Mouse (Mus musculus) CH12.LX (cell line): ENCODE results near the gene Dok1.

Experiments
- CHD2 ChIP-seq: IDR thresholded peaks from 2 replicates; pipeline ENCODE4 v1.6.1; 2011; ENCODE audit warnings: low read length, improper control_type of control experiment
- CTCF ChIP-seq, 2 experiments: IDR thresholded peaks in 1 of 2; conservative IDR thresholded peaks in 1 of 2; 2 replicates each; pipeline ENCODE4 v1.5.1; 2011 to 2012; ENCODE audit warnings: low read depth in 2 of 2, low read length in 2 of 2, improper control_type of control experiment in 1 of 2, inconsistent platforms in 1 of 2, mild to moderate bottlenecking in 1 of 2, moderate library complexity in 1 of 2
- E2F4 ChIP-seq: IDR thresholded peaks from 2 replicates; pipeline ENCODE4 v1.6.1; 2011; ENCODE audit warnings: low read depth, low read length, improper control_type of control experiment; ENCODE audit not compliant: insufficient replicate concordance
- ETS1 ChIP-seq: conservative IDR thresholded peaks from 2 replicates; pipeline ENCODE4 v1.6.1; 2012; ENCODE audit warnings: low read depth, mild to moderate bottlenecking, inconsistent platforms, low read length, improper control_type of control experiment, moderate library complexity
- HCFC1 ChIP-seq: IDR thresholded peaks from 2 replicates; pipeline ENCODE4 v1.6.1; 2012; ENCODE audit warnings: low read depth, mild to moderate bottlenecking, inconsistent platforms, low read length, improper control_type of control experiment
- KAT2A ChIP-seq: IDR thresholded peaks from 2 replicates; pipeline ENCODE4 v1.6.1; 2012; ENCODE audit warnings: low read length, improper control_type of control experiment, inconsistent platforms; ENCODE audit not compliant: insufficient replicate concordance
- MAFK ChIP-seq: IDR thresholded peaks from 2 replicates; pipeline ENCODE4 v1.6.1; 2011; ENCODE audit warnings: low read length, improper control_type of control experiment; ENCODE audit not compliant: insufficient replicate concordance
- MAX ChIP-seq: IDR thresholded peaks from 2 replicates; pipeline ENCODE4 v1.6.1; 2011; ENCODE audit warnings: low read length, improper control_type of control experiment
- MEF2A ChIP-seq: IDR thresholded peaks from 2 replicates; pipeline ENCODE4 v1.6.1; 2014; ENCODE audit warnings: low read depth, mild to moderate bottlenecking, inconsistent platforms, low read length, improper control_type of control experiment, borderline replicate concordance
- NRF1 ChIP-seq: IDR thresholded peaks from 2 replicates; pipeline ENCODE4 v1.6.1; 2014; ENCODE audit warnings: low read depth, mild to moderate bottlenecking, inconsistent platforms, low read length, improper control_type of control experiment, moderate library complexity
- POLR2A ChIP-seq: IDR thresholded peaks from 2 replicates; pipeline ENCODE4 v1.6.1; 2011; ENCODE audit warnings: low read depth, mild to moderate bottlenecking, improper control_type of control experiment, low read length
- SIN3A ChIP-seq: IDR thresholded peaks from 2 replicates; pipeline ENCODE4 v1.6.1; 2012; ENCODE audit warnings: low read length, improper control_type of control experiment, inconsistent platforms
- ZC3H11A ChIP-seq: IDR thresholded peaks from 2 replicates; pipeline ENCODE4 v1.6.1; 2012; ENCODE audit warnings: low read depth, mild to moderate bottlenecking, inconsistent platforms, low read length, improper control_type of control experiment

DNA sequence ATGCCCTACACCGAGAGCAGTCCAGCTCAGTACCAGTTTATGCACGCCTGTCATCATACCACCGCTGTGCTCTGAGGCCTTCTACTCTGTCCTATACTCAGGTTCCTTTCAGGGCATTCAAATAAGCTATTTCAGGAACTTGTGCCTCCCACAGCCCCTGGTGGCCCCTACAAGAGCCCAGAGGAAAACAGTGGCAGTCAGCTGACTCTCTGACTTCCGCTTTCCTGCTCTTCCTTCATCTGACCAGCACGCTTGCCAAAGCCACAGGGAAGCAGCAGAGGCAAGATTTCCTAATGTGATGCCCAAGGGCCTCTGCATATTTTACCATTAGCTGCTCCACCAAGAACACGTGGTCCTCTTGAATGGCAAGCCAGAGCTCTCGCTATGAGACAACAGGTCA is 28.4 kb downstream of the Dok1 start:
- TF ChIP-seq KAT2A = no peak
- no peak for TF ChIP-seq E2F4
- peak; percentile 67 for TF ChIP-seq POLR2A
- no peak for TF ChIP-seq CHD2
- TF ChIP-seq SIN3A = peak; percentile 59; the same call in 1 of the 2 replicates
- TF ChIP-seq MAFK = no peak
- peak; percentile 96 for TF ChIP-seq MAX
- peak in 1 of 2 experiments; percentile 11; a peak in 1 of 4 replicates for TF ChIP-seq CTCF (conservative IDR thresholded peaks at IDR 0.05 in 1 of 2, IDR thresholded peaks at IDR 0.05 in 1 of 2; ENCODE audit: low read depth in 2 of 2, low read length in 2 of 2)
- TF ChIP-seq NRF1 = no peak
- TF ChIP-seq ZC3H11A = no peak
- peak; percentile 93 for TF ChIP-seq ETS1
- peak; percentile 97 for TF ChIP-seq MEF2A
- peak; percentile 51; the same call in 1 of the 2 replicates for TF ChIP-seq HCFC1
